Mouse (Mus musculus) kidney, adult 2 months (tissue): ENCODE measurements around the gene Fkbp6. TPM values are rescaled to one million over a fixed set of nuclear protein-coding genes. Genes with fewer than 3 reads are reported as not detected.

Source experiments
- DNase-seq: peaks from one replicate; pipeline ENCODE4 v3.0.0; 2021
- H3K27ac ChIP-seq: fragments of 200-500 bp; 2 replicates; pipeline ENCODE4 v1.5.1; 2012; ENCODE audit warnings: low read depth, low read length, control low read depth, inconsistent platforms; ENCODE audit not compliant: insufficient read depth
- H3K27me3 ChIP-seq: fragments of 200-500 bp; replicated peaks from 2 replicates; pipeline ENCODE4 v1.6.1; 2012; ENCODE audit warnings: mild to moderate bottlenecking, moderate library complexity, low read length, inconsistent platforms; ENCODE audit not compliant: control insufficient read depth, insufficient read depth
- H3K36me3 ChIP-seq: fragments of 200-500 bp; 2 replicates; pipeline ENCODE4 v1.6.1; 2012; ENCODE audit warnings: mild to moderate bottlenecking, moderate library complexity, low read length, inconsistent platforms; ENCODE audit not compliant: control insufficient read depth, insufficient read depth
- H3K4me1 ChIP-seq: fragments of 200-500 bp; 2 replicates; pipeline ENCODE4 v1.6.1; 2011; ENCODE audit warnings: low read length; ENCODE audit not compliant: control insufficient read depth, insufficient read depth
- H3K4me3 ChIP-seq: fragments of 200-500 bp; 2 replicates; pipeline ENCODE4 v1.5.1; 2011; ENCODE audit warnings: mild to moderate bottlenecking, low read depth, low read length, control low read depth; ENCODE audit not compliant: insufficient read depth
- CTCF ChIP-seq: fragments of 200-500 bp; conservative IDR thresholded peaks from 2 replicates; pipeline ENCODE4 v1.5.1; 2011; ENCODE audit warnings: low read depth, mild to moderate bottlenecking, control low read depth, low read length, moderate library complexity, mixed read lengths; ENCODE audit not compliant: insufficient read depth, insufficient read length
- POLR2A ChIP-seq: fragments of 200-500 bp; IDR thresholded peaks from one replicate; pipeline ENCODE4 v1.6.1; 2011; ENCODE audit warnings: low read depth, low read length, control low read depth
- WGBS: fragments of 180-500 bp; shearing (Covaris S2); methylation state at CpG from one replicate; pipeline ENCODE4 v1.1.7; 2018; 5-methylcytosine and 5-hydroxymethylcytosine counted together
- polyA plus RNA-seq: library from polyadenylated mRNA; depleted of rRNA; stranded (reverse); fragments of >200 nt; gene quantifications from 2 replicates; pipeline ENCODE4 v1.2.3, GENCODE M21; 2012

Gene Fkbp6
- polyA plus RNA-seq, 1 experiment, result 0.08 TPM

GRCm38 (mm10) chr5:135352995-135353394 lies 3.2 kb upstream of the Fkbp6 start, which contains the start of gene Trim50:
Trim50 (plus strand) TSS chr5:135353295.
- DNase-seq, result no peak
- Histone ChIP-seq H3K36me3 (no peaks in the 10 kb centered on the region), H3K27ac (no peak within 1 kb of the TSS), H3K4me1 (no peaks in the 10 kb centered on the region), H3K4me3 (no peak within 1 kb of the TSS), H3K27me3 (peaks cover 1% of the 10 kb centered on the region; the same call in 1 of the 2 replicates)
- WGBS, result 54% methylated on average over 9 of the region's 9 CpGs
- TF ChIP-seq CTCF (no peak), POLR2A (no peak)

- Histone ChIP-seq H3K36me3 (no peaks in the 10 kb centered on the region), H3K27me3 (no peaks in the 10 kb centered on the region), H3K4me3 (no peak overlapping the region), H3K4me1 (no peaks in the 10 kb centered on the region), H3K27ac (no peak overlapping the region)
- no peak for DNase-seq
- TF ChIP-seq CTCF (no peak), POLR2A (no peak)
- 72% methylated on average over 13 of the region's 13 CpGs for WGBS
Measured at GRCm38 (mm10) chr5:135351606-135352005, 1.8 kb upstream of the Fkbp6 start.

GRCm38 (mm10) chr5:135347511-135348011 lies 2.3 kb downstream of the Fkbp6 start:
- no peak for DNase-seq
- TF ChIP-seq POLR2A (no peak), CTCF (no peak)
- Histone ChIP-seq H3K4me1 (no peaks in the 10 kb centered on the region), H3K4me3 (no peak overlapping the region), H3K27me3 (no peaks in the 10 kb centered on the region), H3K36me3 (no peaks in the 10 kb centered on the region), H3K27ac (no peak overlapping the region)
- 53% methylated on average over 4 of the region's 4 CpGs for WGBS

GRCm38 (mm10) chr5:135346430-135346829 lies 3.4 kb downstream of the Fkbp6 start:
- no peak for DNase-seq
- WGBS, result 5% methylated on average over 1 of the region's 1 CpGs
- no peak for TF ChIP-seq POLR2A
- TF ChIP-seq CTCF, result no peak; the same call in 1 of the 2 replicates
- no peak overlapping the region for H3K4me3 ChIP-seq
- H3K36me3 ChIP-seq, result no peaks in the 10 kb centered on the region
- no peaks in the 10 kb centered on the region for H3K27me3 ChIP-seq
- no peak overlapping the region for H3K27ac ChIP-seq
- no peaks in the 10 kb centered on the region for H3K4me1 ChIP-seq

GRCm38 (mm10) chr5:135345989-135346388 lies 3.9 kb downstream of the Fkbp6 start:
- 67% methylated on average over 7 of the region's 7 CpGs for WGBS
- H3K36me3 ChIP-seq, result no peaks in the 10 kb centered on the region
- H3K4me1 ChIP-seq, result no peaks in the 10 kb centered on the region
- no peak overlapping the region for H3K4me3 ChIP-seq
- H3K27ac ChIP-seq, result no peak overlapping the region
- H3K27me3 ChIP-seq, result no peaks in the 10 kb centered on the region
- peak; percentile 23 for DNase-seq
- TF ChIP-seq POLR2A (no peak), CTCF (no peak)

GRCm38 (mm10) chr5:135337575-135337974 lies 12.3 kb downstream of the Fkbp6 start:
- Histone ChIP-seq H3K27me3 (no peaks in the 10 kb centered on the region), H3K36me3 (no peaks in the 10 kb centered on the region), H3K4me3 (no peak overlapping the region), H3K27ac (no peak overlapping the region), H3K4me1 (no peaks in the 10 kb centered on the region)
- WGBS, result 35% methylated on average over 3 of the region's 3 CpGs
- TF ChIP-seq POLR2A (no peak), CTCF (0 out of 2 replicates have a peak, but pooled peaks have one; percentile 9)
- peak; percentile 44 for DNase-seq

- DNase-seq, result peak; percentile 22
- H3K4me1 ChIP-seq, result no peaks in the 10 kb centered on the region
- H3K36me3 ChIP-seq, result no peaks in the 10 kb centered on the region
- H3K27me3 ChIP-seq, result no peaks in the 10 kb centered on the region
- TF ChIP-seq CTCF, result no peak
- no peak for TF ChIP-seq POLR2A
- no peak overlapping the region for H3K27ac ChIP-seq
- no peak overlapping the region for H3K4me3 ChIP-seq
- WGBS, result 80% methylated on average over 6 of the region's 6 CpGs
Measured at GRCm38 (mm10) chr5:135331161-135331560, 18.7 kb downstream of the Fkbp6 start.
